Mouse (Mus musculus) thymus, adult 2 months (tissue): ENCODE data around the gene Smco3.

Experiments used
- CTCF ChIP-seq: fragments of 200-500 bp; IDR thresholded peaks from 2 replicates; pipeline ENCODE4 v1.5.1; 2012; ENCODE audit warnings: mild to moderate bottlenecking, control low read depth, low read length, moderate library complexity, borderline replicate concordance; ENCODE audit not compliant: control insufficient read depth, poor library complexity, insufficient read depth; ENCODE audit errors: extremely low read depth
- POLR2A ChIP-seq: fragments of 200-500 bp; IDR thresholded peaks from 2 replicates; pipeline ENCODE4 v1.6.1; 2012; ENCODE audit warnings: mild to moderate bottlenecking, low read length, control low read depth, moderate library complexity; ENCODE audit not compliant: control insufficient read depth, poor library complexity, insufficient read depth; ENCODE audit errors: extremely low read depth

DNA sequence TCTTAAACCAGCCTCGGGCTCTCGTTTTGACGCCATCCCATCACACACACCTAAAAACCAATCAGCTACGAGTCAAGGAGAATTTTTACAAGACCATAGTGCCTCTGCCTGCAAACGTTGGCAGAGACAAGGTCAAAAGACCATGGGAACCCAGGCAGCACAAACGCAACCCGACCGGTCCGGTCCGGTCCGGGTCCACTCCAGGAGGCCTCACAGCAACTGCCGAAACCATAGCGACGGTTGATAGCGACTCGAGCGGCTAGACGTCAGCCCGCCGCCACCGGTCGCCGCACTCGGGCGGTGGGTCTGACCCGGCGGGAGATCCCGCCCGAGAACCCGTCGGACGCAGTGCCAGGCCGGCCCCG lies 7.8 kb downstream of the Smco3 start, which contains the start of gene BC049715:
- no peak for TF ChIP-seq POLR2A
- TF ChIP-seq CTCF = no peak
